Mouse (Mus musculus) spleen, postnatal 4 days (tissue): Measurements from ENCODE around the gene Nr2c2ap.

Source experiments
- DNase-seq, 2 experiments: peaks; one replicate each; pipeline ENCODE4 v3.0.0; 2022; ENCODE audit warnings: low spot score in 2 of 2

Gene Nr2c2ap

GRCm38 (mm10) chr8:70118726-70119700 lies 12.1 kb upstream of the Nr2c2ap start:
- no peak for DNase-seq

- DNase-seq, result no peak
Observed at GRCm38 (mm10) chr8:70120667-70121066, 10.5 kb upstream of the Nr2c2ap start, which contains the start of gene Ncan. Gene Ncan (minus strand): TSS chr8:70120873.

GRCm38 (mm10) chr8:70122863-70123262 lies 8.3 kb upstream of the Nr2c2ap start:
- no peak for DNase-seq

GRCm38 (mm10) chr8:70124992-70125391 lies 6.1 kb upstream of the Nr2c2ap start:
- DNase-seq, result no peak

- no peak for DNase-seq
Observed at GRCm38 (mm10) chr8:70128435-70128834, 2.7 kb upstream of the Nr2c2ap start.

GRCm38 (mm10) chr8:70129309-70129952 lies 1.7 kb upstream of the Nr2c2ap start:
- DNase-seq, result no peak

- DNase-seq, result no peak
Observed at GRCm38 (mm10) chr8:70130066-70130465, 1.1 kb upstream of the Nr2c2ap start.

GRCm38 (mm10) chr8:70134086-70134485 lies 3.0 kb downstream of the Nr2c2ap start:
- no peak for DNase-seq

GRCm38 (mm10) chr8:70134931-70135330 lies 3.8 kb downstream of the Nr2c2ap start:
- DNase-seq, result no peak

GRCm38 (mm10) chr8:70136591-70136990 lies 5.5 kb downstream of the Nr2c2ap start:
- DNase-seq, result no peak

GRCm38 (mm10) chr8:70137890-70138289 lies 6.8 kb downstream of the Nr2c2ap start:
- DNase-seq, result no peak

- DNase-seq, result peak; percentile 99
Observed at GRCm38 (mm10) chr8:70139026-70139857, 8.1 kb downstream of the Nr2c2ap start, which contains the start of the genes Rfxank, Borcs8 and Mef2b. Gene Rfxank (minus strand): TSS chr8:70139154. Gene Borcs8 (plus strand): TSS chr8:70139499. Gene Mef2b (plus strand): TSS chr8:70139711.

- DNase-seq, result no peak
Observed at GRCm38 (mm10) chr8:70139981-70140380, 8.8 kb downstream of the Nr2c2ap start.

GRCm38 (mm10) chr8:70147678-70148607 lies 16.8 kb downstream of the Nr2c2ap start:
- DNase-seq, result no peak

- DNase-seq, result no peak
Observed at GRCm38 (mm10) chr8:70150158-70150557, 19.0 kb downstream of the Nr2c2ap start.

- DNase-seq, result peak; percentile 80 to 89
Observed at GRCm38 (mm10) chr8:70152537-70153257, 21.6 kb downstream of the Nr2c2ap start.

GRCm38 (mm10) chr8:70157240-70157800 lies 26.2 kb downstream of the Nr2c2ap start:
- DNase-seq, result no peak

- peak; percentile 79 to 85 for DNase-seq
Observed at GRCm38 (mm10) chr8:70158069-70158853, 27.1 kb downstream of the Nr2c2ap start.

GRCm38 (mm10) chr8:70159211-70159610 lies 28.1 kb downstream of the Nr2c2ap start:
- no peak for DNase-seq
